Mouse (Mus musculus) limb, embryonic 14.5 days (tissue): ENCODE measurements around the gene Krtcap2. TPM values are rescaled to one million over a fixed set of nuclear protein-coding genes. Genes with fewer than 3 reads are reported as not detected.

Source experiments
- ATAC-seq: fragments of 200-750 bp; cut with Nextera tagmentation; 2 replicates; pipeline ENCODE4 v1.8.0; 2017; ENCODE audit warnings: low read depth, moderate number of reproducible peaks, moderate TSS enrichment; ENCODE audit not compliant: low FRiP score
- DNase-seq: peaks from one replicate; pipeline ENCODE4 v3.0.0-alpha.2; 2015; ENCODE audit warnings: low spot score
- H3K27ac ChIP-seq: fragments of 300-500 bp; sonication (generic); replicated peaks from 2 replicates; pipeline ENCODE4 v1.5.1; 2014; ENCODE audit warnings: low read depth, mild to moderate bottlenecking, low read length, moderate library complexity, mixed read lengths
- H3K27me3 ChIP-seq: fragments of 300-500 bp; sonication (generic); 2 replicates; pipeline ENCODE4 v1.6.1; 2014; ENCODE audit warnings: low read length, mixed read lengths; ENCODE audit not compliant: control insufficient read depth, insufficient read depth
- H3K36me3 ChIP-seq: fragments of 300-500 bp; sonication (generic); 2 replicates; pipeline ENCODE4 v1.6.1; 2014; ENCODE audit warnings: mild to moderate bottlenecking, low read length, moderate library complexity, mixed read lengths; ENCODE audit not compliant: control insufficient read depth, insufficient read depth
- H3K4me1 ChIP-seq: fragments of 300-500 bp; sonication (generic); 2 replicates; pipeline ENCODE4 v1.6.1; 2014; ENCODE audit warnings: antibody characterized with exemption, low read length, mixed read lengths; ENCODE audit not compliant: control insufficient read depth, insufficient read depth
- H3K4me2 ChIP-seq: fragments of 300-500 bp; sonication (generic); replicated peaks from 2 replicates; pipeline ENCODE4 v1.6.1; 2014; ENCODE audit warnings: low read depth, mild to moderate bottlenecking, low read length, moderate library complexity; ENCODE audit not compliant: severe bottlenecking
- H3K4me3 ChIP-seq: fragments of 300-500 bp; sonication (generic); replicated peaks from 2 replicates; pipeline ENCODE4 v1.5.1; 2014; ENCODE audit warnings: low read length
- H3K9ac ChIP-seq: fragments of 300-500 bp; sonication (generic); 2 replicates; pipeline ENCODE4 v1.6.1; 2014; ENCODE audit warnings: mild to moderate bottlenecking, low read depth, low read length, moderate library complexity; ENCODE audit not compliant: severe bottlenecking
- H3K9me3 ChIP-seq: fragments of 300-500 bp; sonication (generic); 2 replicates; pipeline ENCODE4 v1.6.1; 2016; ENCODE audit warnings: low read length; ENCODE audit not compliant: control insufficient read depth
- POLR2A ChIP-seq: fragments of 200-500 bp; IDR thresholded peaks from 2 replicates; pipeline ENCODE4 v1.8.0; 2012; ENCODE audit warnings: inconsistent platforms, mild to moderate bottlenecking, moderate library complexity, borderline replicate concordance; ENCODE audit not compliant: insufficient read depth, insufficient read length; ENCODE audit errors: extremely low read depth
- WGBS: fragments of 180-500 bp; shearing (Covaris S2); extraction: QIAGEN DNeasy Blood & Tissue Kit; methylation state at CpG from one replicate; pipeline ENCODE4 v1.1.7; 2014; 5-methylcytosine and 5-hydroxymethylcytosine counted together
- polyA plus RNA-seq, 2 experiments: library from polyadenylated mRNA; depleted of rRNA in 1 of 2; stranded (reverse) in 1 of 2; unstranded in 1 of 2; fragments of >200 nt; fragmentation: Nextera tagmentation in 1 of 2; extraction: Ambion mirVana in 1 of 2; gene quantifications; 2 replicates each; pipeline versions ENCODE4 v1.2.1 to v1.2.3; 2012 to 2014

The Krtcap2 gene
- polyA plus RNA-seq, 2 experiments = 121 to 353 TPM

- Histone ChIP-seq H3K4me3 (peak overlapping the region; percentile 48), H3K27me3 (no peaks in the 10 kb centered on the region), H3K9me3 (no peaks in the 10 kb centered on the region), H3K4me1 (peaks cover 34% of the 10 kb centered on the region), H3K4me2 (peak overlapping the region; percentile 96), H3K27ac (peak overlapping the region; percentile 65; the same call in 1 of the 2 replicates), H3K36me3 (peaks cover 11% of the 10 kb centered on the region), H3K9ac (peak overlapping the region; percentile 70)
- no peak for DNase-seq
- WGBS = under 1% methylated on average over 29 of the region's 29 CpGs
- no peak for TF ChIP-seq POLR2A
- 0 out of 2 replicates have a peak, but pooled peaks have one; percentile 1 for ATAC-seq
Measured at GRCm38 (mm10) chr3:89280050-89280605, 34.4 kb downstream of the Krtcap2 start.

- peak; percentile 36; the same call in 1 of the 2 replicates for ATAC-seq
- DNase-seq = peak; percentile 49
- peak within 1 kb of the TSS; percentile 33; the same call in 1 of the 2 replicates for H3K27ac ChIP-seq
- H3K36me3 ChIP-seq = peaks cover 4% of the 10 kb centered on the region
- H3K27me3 ChIP-seq = no peaks in the 10 kb centered on the region
- peak within 1 kb of the TSS; percentile 70 for H3K9ac ChIP-seq
- peak within 1 kb of the TSS; percentile 96 for H3K4me2 ChIP-seq
- TF ChIP-seq POLR2A = no peak
- H3K9me3 ChIP-seq = no peaks in the 10 kb centered on the region
- WGBS = under 1% methylated on average over 51 of the region's 52 CpGs
- peak within 1 kb of the TSS; percentile 48 for H3K4me3 ChIP-seq
- peaks cover 34% of the 10 kb centered on the region for H3K4me1 ChIP-seq
Measured at GRCm38 (mm10) chr3:89280606-89281511, 35.1 kb downstream of the Krtcap2 start, which contains the start of gene Efna1. TSS of gene Efna1 (minus strand) at chr3:89281142.

- Histone ChIP-seq H3K9ac (no peak overlapping the region), H3K27ac (peak overlapping the region; percentile 33; the same call in 1 of the 2 replicates), H3K27me3 (no peaks in the 10 kb centered on the region), H3K9me3 (no peaks in the 10 kb centered on the region), H3K4me1 (peaks cover 30% of the 10 kb centered on the region), H3K4me3 (peak overlapping the region; percentile 48), H3K4me2 (peak overlapping the region; percentile 96), H3K36me3 (no peaks in the 10 kb centered on the region)
- DNase-seq (peak; percentile 76), ATAC-seq (no peak)
- 14% methylated on average over 20 of the region's 20 CpGs for WGBS
- no peak for TF ChIP-seq POLR2A
Measured at GRCm38 (mm10) chr3:89281579-89282290, 36.0 kb downstream of the Krtcap2 start.

- Histone ChIP-seq H3K4me3 (no peak overlapping the region), H3K36me3 (no peaks in the 10 kb centered on the region), H3K27ac (no peak overlapping the region), H3K4me2 (no peak overlapping the region), H3K4me1 (peaks cover 24% of the 10 kb centered on the region), H3K27me3 (no peaks in the 10 kb centered on the region), H3K9ac (no peak overlapping the region), H3K9me3 (no peaks in the 10 kb centered on the region)
- WGBS = 23% methylated on average over 4 of the region's 4 CpGs
- ATAC-seq (no peak), DNase-seq (no peak)
- no peak for TF ChIP-seq POLR2A
Measured at GRCm38 (mm10) chr3:89282291-89282643, 36.5 kb downstream of the Krtcap2 start.

GRCm38 (mm10) chr3:89284261-89284660, 38.5 kb downstream of the Krtcap2 start:
- no peaks in the 10 kb centered on the region for H3K9me3 ChIP-seq
- no peak overlapping the region for H3K4me3 ChIP-seq
- no peak overlapping the region for H3K27ac ChIP-seq
- no peak overlapping the region for H3K4me2 ChIP-seq
- H3K4me1 ChIP-seq = peaks cover 9% of the 10 kb centered on the region
- no peak for ATAC-seq
- no peak for DNase-seq
- H3K36me3 ChIP-seq = no peaks in the 10 kb centered on the region
- WGBS = 80% methylated on average over 3 of the region's 3 CpGs
- TF ChIP-seq POLR2A = no peak
- H3K9ac ChIP-seq = no peak overlapping the region
- no peaks in the 10 kb centered on the region for H3K27me3 ChIP-seq
